Mouse (Mus musculus): ENCODE results near the gene Zbtb20.

Gene Zbtb20

GRCm38 (mm10) chr16:43448141-43448981 lies 572.7 kb downstream of the Zbtb20 start:
- DNase-seq (ENCODE audit: low read depth), result no peak

- DNase-seq (ENCODE audit: low read depth), result no peak
Observed at GRCm38 (mm10) chr16:43454370-43454934, 578.8 kb downstream of the Zbtb20 start.

- DNase-seq (ENCODE audit: low read depth), result peak; percentile 42
Observed at GRCm38 (mm10) chr16:43456446-43457172, 580.9 kb downstream of the Zbtb20 start.

- no peak for DNase-seq (ENCODE audit: low read depth)
Observed at GRCm38 (mm10) chr16:43457814-43458213, 582.1 kb downstream of the Zbtb20 start.

GRCm38 (mm10) chr16:43458726-43459223 lies 583.1 kb downstream of the Zbtb20 start:
- peak; percentile 60 for DNase-seq (ENCODE audit: low read depth)

- DNase-seq (ENCODE audit: low read depth), result no peak
Observed at GRCm38 (mm10) chr16:43461745-43462378, 586.2 kb downstream of the Zbtb20 start.

GRCm38 (mm10) chr16:43462470-43463455 lies 587.1 kb downstream of the Zbtb20 start:
- DNase-seq (ENCODE audit: low read depth), result no peak

- peak; percentile 57 for DNase-seq (ENCODE audit: low read depth)
Observed at GRCm38 (mm10) chr16:43463684-43464475, 588.2 kb downstream of the Zbtb20 start.

- DNase-seq (ENCODE audit: low read depth), result peak; percentile 41
Observed at GRCm38 (mm10) chr16:43464476-43465080, 588.9 kb downstream of the Zbtb20 start.

- DNase-seq (ENCODE audit: low read depth), result no peak
Observed at GRCm38 (mm10) chr16:43465368-43465839, 589.7 kb downstream of the Zbtb20 start.

- peak; percentile 52 for DNase-seq (ENCODE audit: low read depth)
Observed at GRCm38 (mm10) chr16:43465921-43466748, 590.5 kb downstream of the Zbtb20 start.

GRCm38 (mm10) chr16:43466749-43467065 lies 591.0 kb downstream of the Zbtb20 start:
- DNase-seq (ENCODE audit: low read depth), result no peak

- DNase-seq (ENCODE audit: low read depth), result no peak
Observed at GRCm38 (mm10) chr16:43471060-43471459, 595.4 kb downstream of the Zbtb20 start.

GRCm38 (mm10) chr16:43474941-43475728 lies 599.5 kb downstream of the Zbtb20 start:
- DNase-seq (ENCODE audit: low read depth), result no peak

GRCm38 (mm10) chr16:43476921-43477320 lies 601.2 kb downstream of the Zbtb20 start:
- DNase-seq (ENCODE audit: low read depth), result no peak

- DNase-seq (ENCODE audit: low read depth), result no peak
Observed at GRCm38 (mm10) chr16:43478352-43478751, 602.7 kb downstream of the Zbtb20 start.

GRCm38 (mm10) chr16:43480532-43480931 lies 604.9 kb downstream of the Zbtb20 start:
- DNase-seq (ENCODE audit: low read depth), result no peak

GRCm38 (mm10) chr16:43482125-43482524 lies 606.4 kb downstream of the Zbtb20 start:
- no peak for DNase-seq (ENCODE audit: low read depth)
